Comparison of ENCODE assay signal across 8 mouse cellular contexts in the genomic region with DNA sequence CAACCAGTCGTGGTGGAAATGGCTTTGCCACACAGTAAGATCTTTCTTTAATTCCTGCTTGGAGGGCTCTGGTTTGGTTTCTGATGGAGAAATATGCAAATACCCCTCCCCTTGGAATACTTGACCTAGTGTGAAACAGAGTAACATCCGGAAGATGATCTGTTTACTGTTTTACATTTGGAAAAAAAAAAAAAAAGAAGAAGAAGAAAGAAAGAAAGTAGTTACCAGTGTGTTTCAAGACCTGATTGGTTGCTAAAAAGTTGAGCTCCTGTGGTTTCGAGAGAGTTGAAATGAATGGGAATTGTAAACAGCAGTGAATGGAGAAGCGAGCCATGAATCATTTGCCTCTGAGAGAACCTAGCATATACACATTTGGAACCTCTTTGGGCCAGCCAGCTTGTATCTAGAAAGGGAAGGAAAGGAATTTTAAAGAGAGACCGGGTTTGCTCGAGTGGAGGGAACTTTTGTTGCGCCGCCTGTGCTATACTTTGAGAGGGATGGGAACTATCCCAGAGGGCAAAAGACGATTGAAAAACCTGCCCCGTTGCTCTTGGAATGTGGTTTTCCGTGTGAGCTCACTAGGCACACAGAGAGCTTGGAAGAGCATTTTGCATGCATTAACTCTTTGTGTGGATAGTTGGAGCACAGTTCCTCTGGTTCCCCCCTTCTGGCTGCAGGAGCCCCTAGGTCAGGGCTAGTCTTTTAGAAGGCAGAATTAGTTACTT.
DNase-seq lines count a peak whose midpoint lies in the region; ATAC-seq lines count a peak whose summit lies in the region.

No protein-coding gene starts in this region.

- peak overlapping the region; percentile 39 for H3K4me3 ChIP-seq in heart, embryonic 11.5 days (ENCODE audit: low read depth, low read length)
- H3K4me3 ChIP-seq in brown adipose tissue, adult 24 weeks (ENCODE audit: insufficient read depth, low read depth, low read length): peak overlapping the region; percentile 34
- H3K4me3 ChIP-seq in hindbrain, embryonic 16.5 days (ENCODE audit: low read length): peak overlapping the region; percentile 17; the same call in 1 of the 2 replicates
- H3K4me3 ChIP-seq in midbrain, embryonic 11.5 days (ENCODE audit: low read depth, low read length): peak overlapping the region; percentile 28

- H3K4me1 ChIP-seq in heart, embryonic 11.5 days (ENCODE audit: control insufficient read depth, insufficient read depth, low read length): peaks cover 26% of the 10 kb centered on the region
- no peaks in the 10 kb centered on the region for H3K4me1 ChIP-seq in brown adipose tissue, adult 24 weeks (ENCODE audit: control insufficient read depth, insufficient read depth, insufficient read length, low read length)
- H3K4me1 ChIP-seq in hindbrain, embryonic 16.5 days (ENCODE audit: control insufficient read depth, insufficient read depth, low read depth, low read length): peaks cover 5% of the 10 kb centered on the region
- peaks cover 17% of the 10 kb centered on the region for H3K4me1 ChIP-seq in midbrain, embryonic 11.5 days (ENCODE audit: control insufficient read depth, insufficient read depth, low read length)

- peak overlapping the region; percentile 73 for H3K4me2 ChIP-seq in heart, embryonic 11.5 days
- peak overlapping the region; percentile 43 for H3K4me2 ChIP-seq in hindbrain, embryonic 16.5 days (ENCODE audit: low read length)
- H3K4me2 ChIP-seq in midbrain, embryonic 11.5 days: peak overlapping the region; percentile 46

- no peaks in the 10 kb centered on the region for H3K27me3 ChIP-seq in heart, embryonic 11.5 days (ENCODE audit: control insufficient read depth, insufficient read depth, low read length)
- H3K27me3 ChIP-seq in hindbrain, embryonic 16.5 days (replicated peaks; ENCODE audit: control insufficient read depth, insufficient read depth, low read length): no peaks in the 10 kb centered on the region
- H3K27me3 ChIP-seq in midbrain, embryonic 11.5 days (ENCODE audit: control insufficient read depth, insufficient read depth, low read length): no peaks in the 10 kb centered on the region

- H3K9me3 ChIP-seq in heart, embryonic 11.5 days (replicated peaks; ENCODE audit: control insufficient read depth, low read length): no peaks in the 10 kb centered on the region
- no peaks in the 10 kb centered on the region for H3K9me3 ChIP-seq in hindbrain, embryonic 16.5 days (ENCODE audit: control insufficient read depth, low read length)
- no peaks in the 10 kb centered on the region for H3K9me3 ChIP-seq in midbrain, embryonic 11.5 days (ENCODE audit: control insufficient read depth, low read length)

- H3K27ac ChIP-seq in heart, embryonic 11.5 days (ENCODE audit: low read depth, low read length): peak overlapping the region; percentile 41; the same call in 1 of the 2 replicates
- no peak overlapping the region for H3K27ac ChIP-seq in brown adipose tissue, adult 24 weeks (replicated peaks; ENCODE audit: low read depth, low read length)
- peak overlapping the region; percentile 44; the same call in 1 of the 2 replicates for H3K27ac ChIP-seq in hindbrain, embryonic 16.5 days (ENCODE audit: low read depth, low read length)
- H3K27ac ChIP-seq in midbrain, embryonic 11.5 days (ENCODE audit: low read depth, low read length): peak overlapping the region; percentile 32; the same call in 1 of the 2 replicates

- intact Hi-C loops in heart, postnatal 25 days (cut with DNase I): loop anchor here (2.0 kb wide), 1 partner anchor 16 kb away; no protein-coding TSS in a partner anchor

- DNase-seq in heart, postnatal 25 days (ENCODE audit: low spot score): no peak
- DNase-seq in midbrain, embryonic 11.5 days (ENCODE audit: low spot score, missing footprints): peak; percentile 92
- no peak for DNase-seq in right cerebral cortex, postnatal 14 days
- no peak for DNase-seq in right cerebral cortex, postnatal 36 days (ENCODE audit: low spot score in 2 of 2)

- H3K9ac ChIP-seq in heart, embryonic 11.5 days (ENCODE audit: low read depth, low read length): peak overlapping the region; percentile 56
- H3K9ac ChIP-seq in hindbrain, embryonic 16.5 days (ENCODE audit: low read depth, low read length): no peak overlapping the region
- H3K9ac ChIP-seq in midbrain, embryonic 11.5 days (ENCODE audit: low read length): peak overlapping the region; percentile 51

- WGBS in heart, embryonic 11.5 days (ENCODE audit: insufficient replicate concordance): 10% methylated on average over 11 of the region's 11 CpGs
- WGBS in hindbrain, embryonic 16.5 days: 7% methylated on average over 11 of the region's 11 CpGs
- WGBS in midbrain, embryonic 11.5 days: under 1% methylated on average over 11 of the region's 11 CpGs

- no peaks in the 10 kb centered on the region for H3K36me3 ChIP-seq in heart, embryonic 11.5 days (ENCODE audit: control insufficient read depth, insufficient read depth, low read length)
- no peaks in the 10 kb centered on the region for H3K36me3 ChIP-seq in hindbrain, embryonic 16.5 days (ENCODE audit: control insufficient read depth, insufficient read depth, low read length)
- H3K36me3 ChIP-seq in midbrain, embryonic 11.5 days (ENCODE audit: control insufficient read depth, insufficient read depth, low read length): 0 out of 2 replicates have a peak, but pooled peaks cover 2% of the 10 kb centered on the region

- ATAC-seq in heart, embryonic 11.5 days (replicated peaks; ENCODE audit: insufficient number of reproducible peaks, low FRiP score, low TSS enrichment): no peak
- no peak for ATAC-seq in hindbrain, embryonic 16.5 days
- no peak; the same call in 1 of the 2 replicates for ATAC-seq in midbrain, embryonic 11.5 days (ENCODE audit: low FRiP score)
- ATAC-seq in megakaryocyte, adult 5-6 weeks (ENCODE audit: poor library complexity, severe bottlenecking): no peak
